Mouse (Mus musculus) hindbrain, embryonic 12.5 days (tissue): ENCODE measurements around the gene Dnase1l2. TPM values are rescaled to one million over a fixed set of nuclear protein-coding genes. Genes with fewer than 3 reads are reported as not detected.
"Not testable (repeated sequence)": the region's sequence is repeated elsewhere in the genome, so short reads cannot be mapped to it uniquely, and the experiment has no call there.

Source experiments
- ATAC-seq: fragments of 200-750 bp; cut with Nextera tagmentation; 2 replicates; pipeline ENCODE4 v1.8.0; 2017; ENCODE audit warnings: moderate TSS enrichment; ENCODE audit not compliant: low FRiP score
- H3K27ac ChIP-seq: fragments of 300-500 bp; sonication (generic); 2 replicates; pipeline ENCODE4 v1.5.1; 2016; ENCODE audit warnings: mild to moderate bottlenecking
- H3K27me3 ChIP-seq: fragments of 300-500 bp; sonication (generic); 2 replicates; pipeline ENCODE4 v1.6.1; 2016; ENCODE audit warnings: mild to moderate bottlenecking
- H3K36me3 ChIP-seq: fragments of 300-500 bp; sonication (generic); 2 replicates; pipeline ENCODE4 v1.6.1; 2016; ENCODE audit warnings: mild to moderate bottlenecking
- H3K4me1 ChIP-seq: fragments of 300-500 bp; sonication (generic); 2 replicates; pipeline ENCODE4 v1.6.1; 2016
- H3K4me2 ChIP-seq: fragments of 300-500 bp; sonication (generic); replicated peaks from 2 replicates; pipeline ENCODE4 v1.6.1; 2016; ENCODE audit warnings: mild to moderate bottlenecking
- H3K4me3 ChIP-seq: fragments of 300-500 bp; sonication (generic); 2 replicates; pipeline ENCODE4 v1.5.1; 2016; ENCODE audit warnings: mild to moderate bottlenecking
- H3K9ac ChIP-seq: fragments of 300-500 bp; sonication (generic); 2 replicates; pipeline ENCODE4 v1.6.1; 2016; ENCODE audit warnings: mild to moderate bottlenecking, moderate library complexity
- H3K9me3 ChIP-seq: fragments of 300-500 bp; sonication (generic); replicated peaks from 2 replicates; pipeline ENCODE4 v1.6.1; 2016; ENCODE audit warnings: mild to moderate bottlenecking
- WGBS: fragments of 180-500 bp; shearing (Covaris S2); methylation state at CpG from one replicate; pipeline ENCODE4 v1.1.7; 2016; 5-methylcytosine and 5-hydroxymethylcytosine counted together
- polyA plus RNA-seq: library from polyadenylated mRNA; unstranded; fragments of >200 nt; fragmentation: Nextera tagmentation; extraction: Ambion mirVana; gene quantifications from 2 replicates; pipeline ENCODE4 v1.2.1, GENCODE M21; 2016

Gene Dnase1l2
- polyA plus RNA-seq, 1 experiment from 2014 or later = 7.0 TPM

GRCm38 (mm10) chr17:24469336-24469909 lies 26.5 kb upstream of the Dnase1l2 start:
- H3K27ac ChIP-seq = peak overlapping the region; percentile 88
- H3K4me1 ChIP-seq = peaks cover 32% of the 10 kb centered on the region
- peaks cover 13% of the 10 kb centered on the region for H3K36me3 ChIP-seq
- no peaks in the 10 kb centered on the region for H3K27me3 ChIP-seq
- peak overlapping the region; percentile 91 for H3K9ac ChIP-seq
- H3K4me3 ChIP-seq = peak overlapping the region; percentile 90
- ATAC-seq = no peak; the same call in 1 of the 2 replicates
- 16% methylated on average over 7 of the region's 7 CpGs for WGBS
- H3K4me2 ChIP-seq = peak overlapping the region; percentile 93
- no peaks in the 10 kb centered on the region for H3K9me3 ChIP-seq

GRCm38 (mm10) chr17:24468636-24469246 lies 25.8 kb upstream of the Dnase1l2 start:
- no peaks in the 10 kb centered on the region for H3K9me3 ChIP-seq
- WGBS = 93% methylated on average over 5 of the region's 5 CpGs
- no peak overlapping the region for H3K4me3 ChIP-seq
- peaks cover 6% of the 10 kb centered on the region; the same call in 1 of the 2 replicates for H3K36me3 ChIP-seq
- no peak for ATAC-seq
- H3K27me3 ChIP-seq = no peaks in the 10 kb centered on the region
- H3K27ac ChIP-seq = no peak overlapping the region
- H3K9ac ChIP-seq = no peak overlapping the region
- H3K4me1 ChIP-seq = peaks cover 26% of the 10 kb centered on the region
- no peak overlapping the region for H3K4me2 ChIP-seq

- Histone ChIP-seq H3K4me3 (no peak overlapping the region), H3K27ac (no peak overlapping the region), H3K36me3 (no peaks in the 10 kb centered on the region), H3K4me2 (no peak overlapping the region), H3K9me3 (no peaks in the 10 kb centered on the region), H3K4me1 (no peaks in the 10 kb centered on the region), H3K27me3 (no peaks in the 10 kb centered on the region), H3K9ac (no peak overlapping the region)
- no peak for ATAC-seq
- WGBS = 62% methylated on average over 6 of the region's 6 CpGs
Measured at GRCm38 (mm10) chr17:24463374-24464133, 20.6 kb upstream of the Dnase1l2 start.

- no peak overlapping the region for H3K9ac ChIP-seq
- H3K27me3 ChIP-seq = no peaks in the 10 kb centered on the region
- H3K4me3 ChIP-seq = no peak overlapping the region
- ATAC-seq = no peak
- H3K4me2 ChIP-seq = no peak overlapping the region
- 94% methylated on average over 1 of the region's 1 CpGs for WGBS
- H3K36me3 ChIP-seq = no peaks in the 10 kb centered on the region
- no peaks in the 10 kb centered on the region for H3K9me3 ChIP-seq
- no peaks in the 10 kb centered on the region for H3K4me1 ChIP-seq
- H3K27ac ChIP-seq = no peak overlapping the region
Measured at GRCm38 (mm10) chr17:24462932-24463331, 20.0 kb upstream of the Dnase1l2 start.

GRCm38 (mm10) chr17:24461580-24461979 lies 18.7 kb upstream of the Dnase1l2 start:
- H3K4me2 ChIP-seq = no peak overlapping the region
- no peaks in the 10 kb centered on the region for H3K9me3 ChIP-seq
- H3K4me1 ChIP-seq = no peaks in the 10 kb centered on the region
- H3K36me3 ChIP-seq = no peaks in the 10 kb centered on the region
- H3K27me3 ChIP-seq = no peaks in the 10 kb centered on the region
- H3K9ac ChIP-seq = no peak overlapping the region
- 69% methylated on average over 2 of the region's 2 CpGs for WGBS
- ATAC-seq = no peak
- H3K27ac ChIP-seq = no peak overlapping the region
- no peak overlapping the region for H3K4me3 ChIP-seq

GRCm38 (mm10) chr17:24455523-24456206 lies 12.8 kb upstream of the Dnase1l2 start:
- ATAC-seq = peak; percentile 53; the same call in 1 of the 2 replicates
- not testable (repeated sequence) for H3K27me3 ChIP-seq, H3K9me3 ChIP-seq, H3K9ac ChIP-seq
- Histone ChIP-seq H3K4me3 (peak overlapping the region; percentile 83), H3K27ac (0 out of 2 replicates have a peak overlapping the region, but pooled peaks have one; percentile 23), H3K36me3 (peaks cover 12% of the 10 kb centered on the region), H3K4me2 (peak overlapping the region; percentile 82), H3K4me1 (peaks cover 14% of the 10 kb centered on the region)
- WGBS = 54% methylated on average over 10 of the region's 10 CpGs

- H3K4me1 ChIP-seq = peaks cover 14% of the 10 kb centered on the region
- peak overlapping the region; percentile 83 for H3K4me3 ChIP-seq
- peaks cover 19% of the 10 kb centered on the region for H3K36me3 ChIP-seq
- peak overlapping the region; percentile 89 for H3K9ac ChIP-seq
- H3K27me3 ChIP-seq = no peaks in the 10 kb centered on the region
- under 1% methylated on average over 67 of the region's 67 CpGs for WGBS
- H3K4me2 ChIP-seq = peak overlapping the region; percentile 82
- H3K9me3 ChIP-seq = no peaks in the 10 kb centered on the region
- peak; percentile 93 for ATAC-seq
- H3K27ac ChIP-seq = peak overlapping the region; percentile 94
Measured at GRCm38 (mm10) chr17:24454756-24455522, 12.0 kb upstream of the Dnase1l2 start.

GRCm38 (mm10) chr17:24454218-24454755 lies 11.4 kb upstream of the Dnase1l2 start:
- H3K4me1 ChIP-seq = peaks cover 14% of the 10 kb centered on the region
- no peaks in the 10 kb centered on the region for H3K27me3 ChIP-seq
- peak overlapping the region; percentile 94 for H3K27ac ChIP-seq
- no peak for ATAC-seq
- H3K9ac ChIP-seq = peak overlapping the region; percentile 89
- peaks cover 26% of the 10 kb centered on the region for H3K36me3 ChIP-seq
- H3K9me3 ChIP-seq = no peaks in the 10 kb centered on the region
- 11% methylated on average over 14 of the region's 14 CpGs for WGBS
- H3K4me2 ChIP-seq = peak overlapping the region; percentile 82
- peak overlapping the region; percentile 83 for H3K4me3 ChIP-seq

- Histone ChIP-seq H3K27me3 (no peaks in the 10 kb centered on the region), H3K4me3 (no peak overlapping the region), H3K27ac (no peak overlapping the region), H3K4me1 (peaks cover 14% of the 10 kb centered on the region), H3K9ac (no peak overlapping the region), H3K36me3 (peaks cover 35% of the 10 kb centered on the region), H3K9me3 (no peaks in the 10 kb centered on the region), H3K4me2 (no peak overlapping the region)
- WGBS = 98% methylated on average over 2 of the region's 2 CpGs
- no peak for ATAC-seq
Measured at GRCm38 (mm10) chr17:24453372-24453771, 10.5 kb upstream of the Dnase1l2 start.

GRCm38 (mm10) chr17:24451220-24451619 lies 8.3 kb upstream of the Dnase1l2 start:
- 97% methylated on average over 6 of the region's 6 CpGs for WGBS
- Histone ChIP-seq H3K36me3 (peaks cover 56% of the 10 kb centered on the region), H3K9ac (no peak overlapping the region), H3K9me3 (no peaks in the 10 kb centered on the region), H3K27me3 (no peaks in the 10 kb centered on the region), H3K4me1 (peaks cover 14% of the 10 kb centered on the region), H3K27ac (no peak overlapping the region), H3K4me3 (no peak overlapping the region), H3K4me2 (no peak overlapping the region)
- ATAC-seq = no peak

GRCm38 (mm10) chr17:24449507-24449906 lies 6.6 kb upstream of the Dnase1l2 start:
- H3K36me3 ChIP-seq = peaks cover 73% of the 10 kb centered on the region
- no peak overlapping the region for H3K4me2 ChIP-seq
- H3K4me3 ChIP-seq = no peak overlapping the region
- no peak for ATAC-seq
- no peak overlapping the region for H3K27ac ChIP-seq
- H3K9ac ChIP-seq = no peak overlapping the region
- peaks cover 14% of the 10 kb centered on the region for H3K4me1 ChIP-seq
- no peaks in the 10 kb centered on the region for H3K27me3 ChIP-seq
- H3K9me3 ChIP-seq = no peaks in the 10 kb centered on the region
- WGBS = 92% methylated on average over 6 of the region's 6 CpGs
